Mouse (Mus musculus) intestine, embryonic 16.5 days (tissue): ENCODE data around the gene P2ry12. TPM values are rescaled to one million over a fixed set of nuclear protein-coding genes. Genes with fewer than 3 reads are reported as not detected.

Experiments used
- ATAC-seq: fragments of 200-750 bp; cut with Nextera tagmentation; 2 replicates; pipeline ENCODE4 v1.8.0; 2017; ENCODE audit warnings: moderate TSS enrichment, moderate library complexity
- H3K27ac ChIP-seq: fragments of 300-500 bp; sonication (generic); 2 replicates; pipeline ENCODE4 v1.5.1; 2014; ENCODE audit warnings: mild to moderate bottlenecking, low read length
- H3K27me3 ChIP-seq: fragments of 300-500 bp; sonication (generic); replicated peaks from 2 replicates; pipeline ENCODE4 v1.6.1; 2014; ENCODE audit warnings: low read length, control low read depth, mixed read lengths; ENCODE audit not compliant: control insufficient read depth, insufficient read depth
- H3K36me3 ChIP-seq: fragments of 300-500 bp; sonication (generic); 2 replicates; pipeline ENCODE4 v1.6.1; 2014; ENCODE audit warnings: low read length, control low read depth; ENCODE audit not compliant: control insufficient read depth, insufficient read depth
- H3K4me1 ChIP-seq: fragments of 300-500 bp; sonication (generic); 2 replicates; pipeline ENCODE4 v1.6.1; 2014; ENCODE audit warnings: low read length, control low read depth, mixed read lengths; ENCODE audit not compliant: control insufficient read depth, insufficient read depth
- H3K4me2 ChIP-seq: fragments of 300-500 bp; sonication (generic); 2 replicates; pipeline ENCODE4 v1.6.1; 2014; ENCODE audit warnings: low read depth, low read length, control low read depth
- H3K4me3 ChIP-seq: fragments of 300-500 bp; sonication (generic); 2 replicates; pipeline ENCODE4 v1.5.1; 2014; ENCODE audit warnings: mild to moderate bottlenecking, low read length
- H3K9ac ChIP-seq: fragments of 300-500 bp; sonication (generic); 2 replicates; pipeline ENCODE4 v1.6.1; 2014; ENCODE audit warnings: low read depth, low read length
- H3K9me3 ChIP-seq: fragments of 300-500 bp; sonication (generic); 2 replicates; pipeline ENCODE4 v1.6.1; 2016; ENCODE audit warnings: low read length, control low read depth; ENCODE audit not compliant: control insufficient read depth
- WGBS: fragments of 180-500 bp; shearing (Covaris S2); extraction: QIAGEN DNeasy Blood & Tissue Kit; methylation state at CpG from one replicate; pipeline ENCODE4 v1.1.7; 2014; 5-methylcytosine and 5-hydroxymethylcytosine counted together
- polyA plus RNA-seq: library from polyadenylated mRNA; unstranded; fragments of >200 nt; fragmentation: Nextera tagmentation; extraction: Ambion mirVana; gene quantifications from 2 replicates; pipeline ENCODE4 v1.2.1, GENCODE M21; 2015

The P2ry12 gene
- polyA plus RNA-seq, 1 experiment from 2014 or later, result 1.7 TPM

DNA sequence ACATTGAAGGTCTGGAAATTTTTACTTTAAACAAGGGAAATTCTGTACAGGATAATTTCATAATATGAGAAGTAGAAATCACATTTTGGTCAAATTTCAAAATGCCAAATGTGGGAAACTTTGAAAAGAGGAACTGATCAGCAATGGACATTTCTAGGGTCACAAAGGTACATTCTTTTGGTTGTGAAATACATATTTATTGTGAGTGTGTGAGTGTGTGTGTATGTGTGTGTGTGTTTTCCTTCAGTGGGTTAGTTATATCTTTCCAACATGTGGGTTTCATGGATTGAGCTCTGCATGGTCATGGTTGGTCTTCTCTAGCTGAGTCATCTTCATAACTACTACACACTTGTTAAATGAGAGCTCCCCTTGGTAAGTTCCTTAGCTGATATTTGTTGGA, 50.3 kb downstream of the P2ry12 start:
- Histone ChIP-seq H3K27me3 (no peaks in the 10 kb centered on the region), H3K4me2 (no peak overlapping the region), H3K4me3 (no peak overlapping the region), H3K27ac (no peak overlapping the region), H3K9me3 (no peaks in the 10 kb centered on the region), H3K4me1 (no peaks in the 10 kb centered on the region), H3K9ac (no peak overlapping the region), H3K36me3 (no peaks in the 10 kb centered on the region)
- no peak for ATAC-seq

- H3K9ac ChIP-seq, result no peak overlapping the region
- ATAC-seq, result no peak
- no peak overlapping the region for H3K27ac ChIP-seq
- H3K4me3 ChIP-seq, result no peak overlapping the region
- WGBS, result 88% methylated on average over 8 of the region's 8 CpGs
- no peaks in the 10 kb centered on the region for H3K36me3 ChIP-seq
- no peaks in the 10 kb centered on the region for H3K27me3 ChIP-seq
- no peak overlapping the region for H3K4me2 ChIP-seq
- no peaks in the 10 kb centered on the region for H3K4me1 ChIP-seq
- no peaks in the 10 kb centered on the region for H3K9me3 ChIP-seq
Measured at GRCm38 (mm10) chr3:59211784-59212183, 50.9 kb downstream of the P2ry12 start.

GRCm38 (mm10) chr3:59210727-59211126, 51.9 kb downstream of the P2ry12 start, which contains the start of gene P2ry13:
Gene P2ry13, minus strand, starts transcription at chr3:59210882.
- H3K9me3 ChIP-seq, result no peaks in the 10 kb centered on the region
- H3K36me3 ChIP-seq, result no peaks in the 10 kb centered on the region
- H3K4me3 ChIP-seq, result no peak within 1 kb of the TSS
- H3K9ac ChIP-seq, result no peak within 1 kb of the TSS
- no peak within 1 kb of the TSS for H3K4me2 ChIP-seq
- H3K4me1 ChIP-seq, result no peaks in the 10 kb centered on the region
- H3K27ac ChIP-seq, result no peak within 1 kb of the TSS
- 89% methylated on average over 6 of the region's 6 CpGs for WGBS
- ATAC-seq, result no peak
- no peaks in the 10 kb centered on the region for H3K27me3 ChIP-seq

GRCm38 (mm10) chr3:59210089-59210488, 52.6 kb downstream of the P2ry12 start:
- no peaks in the 10 kb centered on the region for H3K9me3 ChIP-seq
- WGBS, result 72% methylated on average over 8 of the region's 8 CpGs
- no peak for ATAC-seq
- H3K36me3 ChIP-seq, result no peaks in the 10 kb centered on the region
- H3K4me2 ChIP-seq, result no peak overlapping the region
- no peak overlapping the region for H3K9ac ChIP-seq
- H3K27ac ChIP-seq, result no peak overlapping the region
- no peaks in the 10 kb centered on the region for H3K4me1 ChIP-seq
- H3K4me3 ChIP-seq, result no peak overlapping the region
- no peaks in the 10 kb centered on the region for H3K27me3 ChIP-seq

GRCm38 (mm10) chr3:59208650-59209548, 53.8 kb downstream of the P2ry12 start:
- Histone ChIP-seq H3K4me2 (no peak overlapping the region), H3K9me3 (no peaks in the 10 kb centered on the region), H3K4me1 (no peaks in the 10 kb centered on the region), H3K27me3 (no peaks in the 10 kb centered on the region), H3K4me3 (no peak overlapping the region), H3K36me3 (no peaks in the 10 kb centered on the region), H3K27ac (no peak overlapping the region), H3K9ac (no peak overlapping the region)
- ATAC-seq, result no peak
- WGBS, result 69% methylated on average over 4 of the region's 4 CpGs

DNA sequence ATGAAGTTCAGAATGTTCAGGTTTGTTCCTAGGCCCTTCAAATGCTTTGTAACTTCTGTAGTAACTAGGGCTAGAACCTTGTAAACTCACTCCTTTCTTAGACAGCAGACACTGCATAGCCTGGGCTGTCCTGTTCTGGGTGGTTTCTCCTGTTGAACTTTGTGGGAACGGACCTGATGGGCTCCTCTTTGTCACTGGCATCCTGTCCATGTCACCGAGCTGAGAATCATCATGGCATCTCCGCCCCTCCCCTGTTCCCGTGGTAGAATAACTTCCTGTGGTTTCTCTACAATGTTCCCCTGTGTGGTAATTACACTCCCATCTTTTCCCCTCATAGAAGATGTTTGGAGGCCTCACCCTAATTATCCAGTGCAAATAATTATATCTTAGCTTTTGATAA, 56.7 kb downstream of the P2ry12 start:
- H3K4me2 ChIP-seq, result no peak overlapping the region
- 81% methylated on average over 4 of the region's 4 CpGs for WGBS
- H3K9me3 ChIP-seq, result no peaks in the 10 kb centered on the region
- H3K36me3 ChIP-seq, result no peaks in the 10 kb centered on the region
- no peak for ATAC-seq
- no peaks in the 10 kb centered on the region for H3K4me1 ChIP-seq
- H3K4me3 ChIP-seq, result no peak overlapping the region
- no peak overlapping the region for H3K27ac ChIP-seq
- no peak overlapping the region for H3K9ac ChIP-seq
- no peaks in the 10 kb centered on the region for H3K27me3 ChIP-seq

DNA sequence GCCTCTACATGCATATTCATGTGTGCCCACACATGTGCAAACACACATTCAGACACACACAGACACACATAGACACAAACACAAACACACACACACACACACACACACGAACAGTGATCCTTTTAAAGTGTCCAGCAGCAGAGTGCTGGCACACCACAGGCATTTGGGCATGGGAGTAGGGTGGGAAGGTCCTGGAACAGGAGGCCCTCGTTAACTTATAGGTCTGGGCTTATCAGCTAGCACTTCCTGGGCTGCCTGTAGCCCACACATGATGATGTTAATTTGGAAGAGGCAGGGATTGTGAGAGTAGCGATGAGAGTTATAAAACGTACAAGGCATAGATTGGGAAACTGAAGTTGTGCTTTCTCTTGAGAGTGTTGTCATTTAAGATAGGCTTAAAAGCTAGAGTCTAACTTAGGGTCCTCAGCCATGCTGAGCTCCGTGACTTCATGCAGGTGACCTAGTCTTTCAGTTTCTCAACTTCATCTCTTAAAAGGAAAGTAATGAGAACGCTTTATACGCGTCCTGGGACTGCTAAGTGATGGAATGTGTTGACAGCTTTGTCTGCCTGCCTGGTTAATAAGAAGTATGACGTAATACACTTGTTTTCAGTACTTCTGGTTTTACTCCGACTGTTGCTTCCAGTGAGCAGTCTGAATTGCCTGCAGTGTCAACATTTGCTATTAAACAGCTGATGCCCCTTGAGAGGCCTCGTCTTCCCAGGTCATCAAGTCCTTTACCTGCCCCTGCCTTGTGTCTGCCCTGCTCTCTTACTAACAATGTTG, 57.8 kb downstream of the P2ry12 start:
- H3K27ac ChIP-seq, result no peak overlapping the region
- ATAC-seq, result no peak

GRCm38 (mm10) chr3:59203802-59204520, 58.7 kb downstream of the P2ry12 start:
- Histone ChIP-seq H3K36me3 (no peaks in the 10 kb centered on the region), H3K27me3 (no peaks in the 10 kb centered on the region), H3K4me2 (no peak overlapping the region), H3K9ac (no peak overlapping the region), H3K4me1 (no peaks in the 10 kb centered on the region), H3K4me3 (no peak overlapping the region), H3K27ac (no peak overlapping the region), H3K9me3 (no peaks in the 10 kb centered on the region)
- no peak for ATAC-seq
- 74% methylated on average over 8 of the region's 8 CpGs for WGBS

More for the DNA sequence above, 57.8 kb downstream of the P2ry12 start:
- Histone ChIP-seq H3K4me1 (no peaks in the 10 kb centered on the region), H3K9me3 (no peaks in the 10 kb centered on the region), H3K4me3 (no peak overlapping the region), H3K27me3 (no peaks in the 10 kb centered on the region), H3K36me3 (no peaks in the 10 kb centered on the region), H3K9ac (no peak overlapping the region), H3K4me2 (no peak overlapping the region)
- WGBS, result 54% methylated on average over 11 of the region's 11 CpGs

- Histone ChIP-seq H3K9ac (no peak overlapping the region), H3K27me3 (no peaks in the 10 kb centered on the region), H3K27ac (no peak overlapping the region), H3K36me3 (no peaks in the 10 kb centered on the region), H3K4me3 (no peak overlapping the region), H3K4me1 (no peaks in the 10 kb centered on the region), H3K9me3 (no peaks in the 10 kb centered on the region), H3K4me2 (no peak overlapping the region)
- no peak for ATAC-seq
- WGBS, result 87% methylated on average over 4 of the region's 4 CpGs
Measured at GRCm38 (mm10) chr3:59197329-59197948, 65.2 kb downstream of the P2ry12 start.
